Mouse (Mus musculus) left cerebral cortex, postnatal 10 days (tissue): ENCODE measurements around the gene Fap. TPM values are rescaled to one million over a fixed set of nuclear protein-coding genes. Genes with fewer than 3 reads are reported as not detected.

ENCODE experiments used
- DNase-seq, 2 experiments: peaks; one replicate each; pipeline ENCODE4 v3.0.0; 2021 to 2022; ENCODE audit warnings: low spot score in 2 of 2, mixed read lengths in 1 of 2; ENCODE audit errors: extremely low spot score in 1 of 2
- intact Hi-C: fragments of 180-260 bp; cut with DNase I; formaldehyde crosslinking; loops from one replicate; pipeline ENCODE4 v1.15.1; 2025
- total RNA-seq, 2 experiments: library from RNA; stranded (reverse); gene quantifications; 2 replicates each; pipeline ENCODE4 v1.2.3; 2021

Fap gene
- total RNA-seq, 2 experiments from 2014 or later, result 2.6 to 4.0 TPM

DNA sequence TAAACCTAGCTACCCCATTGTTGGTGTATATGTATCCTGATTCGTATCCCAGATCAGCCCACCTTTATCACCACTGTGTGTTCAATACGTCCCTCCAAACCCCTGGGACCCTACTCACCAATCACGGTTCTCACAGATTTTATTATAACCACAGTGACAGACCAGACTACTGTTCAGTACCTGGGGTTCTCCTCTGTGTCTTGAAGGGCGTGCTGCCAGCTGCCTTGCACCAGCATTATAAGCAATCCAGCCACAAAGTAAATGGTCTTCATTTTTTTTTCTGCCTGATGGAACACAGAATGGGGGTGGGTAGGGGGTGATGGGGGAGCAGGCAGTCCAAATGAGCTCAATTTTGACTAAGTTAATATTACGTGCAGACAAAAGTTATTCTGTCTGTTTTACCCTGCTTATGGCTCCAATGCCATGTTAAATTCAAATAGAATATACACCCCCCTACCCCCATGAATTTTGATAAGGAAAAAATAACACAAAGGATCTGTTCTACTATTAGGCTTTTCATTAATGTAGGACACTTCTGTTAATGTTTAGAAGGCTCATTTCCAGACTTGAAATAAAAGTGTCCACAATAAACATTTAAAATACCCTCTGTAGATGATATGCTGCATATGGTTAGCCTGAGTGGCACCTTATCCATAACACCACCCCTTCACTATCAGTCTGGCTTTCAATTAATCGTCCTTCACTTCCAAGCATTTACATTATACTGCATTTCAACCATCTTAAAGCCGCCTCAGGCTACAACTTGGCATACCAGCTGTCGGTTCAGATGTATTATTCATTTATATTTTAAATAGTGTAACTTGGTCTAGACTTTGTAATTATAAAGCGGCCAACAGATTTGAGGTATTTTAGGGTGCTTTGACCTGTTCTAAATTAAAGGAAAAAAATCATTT is 93.3 kb downstream of the Fap start:
- no peak for DNase-seq
- intact Hi-C loops, result no loop called here

DNA sequence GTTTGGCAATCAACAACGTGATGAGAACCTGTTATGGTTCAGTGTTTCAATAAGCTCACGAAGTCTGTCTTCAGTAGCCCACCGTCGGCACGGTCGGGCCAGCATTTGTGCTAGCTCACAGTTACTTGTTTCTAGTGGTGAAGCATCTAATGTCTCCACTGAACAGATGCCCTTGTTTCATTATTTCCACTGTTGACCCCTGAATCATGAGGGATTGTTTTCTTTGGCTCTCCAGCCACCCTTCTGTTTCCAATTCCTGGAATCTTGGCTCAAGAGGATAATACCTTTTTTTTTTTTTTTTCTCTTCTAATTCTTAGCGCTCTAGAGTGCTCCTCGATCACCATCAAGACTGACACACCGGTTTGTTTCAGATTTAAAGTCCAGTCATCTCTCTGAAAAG is 104.3 kb downstream of the Fap start:
- no peak for DNase-seq
- intact Hi-C loops, result no loop called here

DNA sequence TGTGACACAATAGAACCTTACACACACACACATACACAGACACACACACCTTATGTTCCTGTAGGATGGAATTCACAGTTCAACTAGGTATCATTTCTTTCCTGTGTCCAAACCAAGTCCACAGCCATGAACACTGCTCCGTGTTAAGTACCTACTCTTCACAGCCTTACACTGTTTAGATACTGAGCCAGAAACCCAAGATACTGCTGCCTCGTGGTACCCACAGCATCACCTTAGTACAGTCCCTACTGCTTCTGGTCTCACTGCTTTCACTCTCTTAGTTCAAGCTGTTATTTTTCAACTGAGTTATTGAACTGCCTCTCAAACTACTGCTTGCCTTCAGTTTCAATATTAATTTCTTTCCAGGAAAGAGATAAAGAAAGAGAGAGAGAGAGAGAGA is 110.6 kb downstream of the Fap start:
- DNase-seq, result no peak
- intact Hi-C loops, result no loop called here

DNA sequence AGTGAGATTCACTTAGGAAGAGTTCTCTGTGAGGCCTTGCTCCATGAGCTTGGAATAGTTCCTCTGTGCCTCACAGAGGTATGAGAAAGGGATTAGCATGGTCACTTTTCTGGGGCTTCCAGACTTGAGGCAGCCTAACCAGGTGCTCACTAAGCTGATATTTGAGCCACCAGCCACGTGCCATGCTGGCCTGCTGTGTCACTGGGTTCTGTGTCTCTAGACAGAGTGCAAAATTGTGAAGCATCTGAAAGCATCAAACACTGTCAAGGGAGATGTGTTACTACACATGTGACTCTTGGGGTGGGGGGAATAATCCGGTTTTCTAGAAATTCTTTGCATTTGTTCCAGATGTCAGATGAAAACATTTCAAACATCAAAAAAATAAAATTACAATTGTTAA is 111.7 kb downstream of the Fap start:
- intact Hi-C loops, result no loop called here
- no peak for DNase-seq

DNA sequence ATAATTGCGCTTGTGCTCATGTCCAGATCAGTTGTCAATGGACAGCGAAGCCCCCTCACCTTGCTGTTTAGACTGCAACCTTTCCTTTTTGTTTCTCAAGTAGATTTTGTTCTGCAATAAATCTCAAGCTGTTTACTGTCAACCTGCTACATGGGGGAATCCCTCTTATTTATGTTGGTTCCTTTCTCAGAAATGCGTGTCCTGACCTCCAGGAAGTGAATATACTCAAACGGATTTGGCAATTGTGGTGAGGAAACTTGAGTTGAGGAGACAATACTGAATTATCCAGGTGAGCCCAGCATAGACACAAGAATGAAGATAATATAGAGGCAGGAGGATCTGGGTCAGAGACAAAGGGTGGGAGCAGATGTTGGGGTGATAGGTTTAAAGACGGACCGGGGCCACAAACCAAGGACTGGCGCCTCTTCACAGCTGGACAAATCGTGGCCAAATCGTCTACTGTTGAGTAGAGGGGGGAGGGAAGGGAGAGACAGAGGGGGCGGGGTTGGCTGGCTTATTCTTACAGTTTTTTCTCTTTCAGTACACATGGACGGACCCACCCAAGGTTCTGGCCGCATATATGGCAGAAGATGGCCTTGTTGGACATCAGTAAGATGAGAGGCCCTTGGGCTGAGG is 112.9 kb downstream of the Fap start:
- intact Hi-C loops, result no loop called here
- DNase-seq, result no peak

DNA sequence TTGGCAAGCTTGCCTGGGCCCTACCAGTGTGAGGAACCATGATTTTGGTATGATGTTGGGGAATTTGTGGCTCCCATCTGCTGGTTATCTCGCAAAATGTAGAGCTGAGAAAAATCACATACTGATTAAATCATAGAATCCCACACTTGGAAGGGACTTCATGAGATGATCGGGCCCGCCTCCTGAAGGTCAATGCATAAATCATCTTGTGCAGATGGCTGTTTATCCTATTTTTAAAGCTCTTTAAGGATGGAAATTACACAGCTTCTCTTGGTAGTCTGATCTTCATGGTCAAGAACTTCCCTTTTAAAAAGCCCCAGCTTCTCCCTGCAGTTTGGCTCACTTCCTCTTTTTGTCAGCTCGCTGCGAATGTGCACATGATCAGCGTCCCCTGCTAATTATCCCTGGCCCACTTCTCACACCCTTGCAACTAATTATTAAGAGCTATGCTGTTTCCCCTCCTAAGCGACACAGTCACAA is 113.6 kb downstream of the Fap start:
- DNase-seq, result peak in 1 of 2 experiments; percentile 41
- intact Hi-C loops, result no loop called here

DNA sequence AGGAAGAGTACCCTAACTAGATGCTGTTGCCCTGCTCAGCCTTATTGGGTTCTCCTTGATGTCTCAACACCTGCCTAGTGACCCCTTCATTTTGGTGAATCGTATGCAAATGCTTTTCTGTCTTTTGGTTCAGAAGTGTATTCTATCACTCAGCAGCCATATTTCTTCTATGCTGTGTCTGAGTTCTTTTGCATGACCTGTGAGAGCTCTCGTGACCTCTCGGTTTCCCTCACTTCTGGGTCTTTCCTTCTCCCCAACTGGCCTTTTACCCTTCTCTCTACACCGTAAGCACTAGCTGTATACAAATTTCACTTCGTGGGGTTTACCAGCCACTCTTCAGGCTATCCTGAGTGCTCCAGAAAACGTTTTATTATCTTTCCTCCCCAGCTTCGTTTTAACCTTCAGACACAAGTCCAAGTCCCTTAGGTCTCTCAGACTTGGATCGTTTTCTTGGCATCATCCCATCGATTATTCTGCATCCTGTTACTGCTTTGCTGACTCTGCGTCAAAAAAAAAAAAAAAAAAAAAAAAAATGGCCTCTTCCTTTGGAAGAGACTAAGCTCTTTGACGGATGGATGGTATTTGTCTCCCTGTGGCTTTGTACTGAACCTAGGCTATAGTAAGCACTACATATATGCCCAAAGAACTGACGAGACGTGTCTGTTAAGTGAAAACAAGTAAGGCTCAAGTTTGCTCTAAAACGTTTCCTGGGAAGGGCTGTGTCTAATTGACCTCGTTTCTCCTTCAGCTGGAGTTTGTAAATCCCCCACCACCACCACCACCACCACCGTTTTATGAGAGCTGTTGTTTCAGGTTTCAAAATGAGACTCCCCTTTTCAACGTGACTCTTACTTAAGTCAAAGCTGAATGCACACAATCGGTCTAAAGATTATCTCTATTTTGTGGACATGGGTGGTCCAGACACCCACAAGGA is 114.4 kb downstream of the Fap start:
- no peak for DNase-seq
- intact Hi-C loops, result loop anchor here (2.0 to 5.0 kb wide), 5 partner anchors 112 to 807 kb away; no protein-coding TSS in a partner anchor

DNA sequence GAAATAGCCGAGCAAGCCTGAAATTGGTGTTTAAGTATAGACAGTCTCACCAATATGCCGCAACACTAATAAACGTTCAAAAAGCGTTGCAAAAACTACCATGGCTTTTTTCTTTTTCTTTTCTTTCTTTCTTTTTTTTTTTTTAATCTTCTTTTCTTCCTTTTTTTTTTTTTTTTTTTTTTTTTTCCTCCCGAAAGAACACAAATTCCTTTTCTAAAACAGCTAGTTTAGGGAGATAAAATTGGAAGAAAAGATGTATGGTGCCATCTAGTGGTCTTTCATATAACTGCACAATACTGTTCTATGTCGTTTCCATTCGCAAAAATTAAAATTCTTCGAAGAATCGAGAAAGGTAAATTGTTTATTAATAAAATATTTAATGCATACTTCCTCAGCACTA is 115.8 kb downstream of the Fap start:
- DNase-seq, result peak in 1 of 2 experiments; percentile 63
- intact Hi-C loops, result loop anchor here (2.0 to 5.0 kb wide), 5 partner anchors 111 to 806 kb away; no protein-coding TSS in a partner anchor

DNA sequence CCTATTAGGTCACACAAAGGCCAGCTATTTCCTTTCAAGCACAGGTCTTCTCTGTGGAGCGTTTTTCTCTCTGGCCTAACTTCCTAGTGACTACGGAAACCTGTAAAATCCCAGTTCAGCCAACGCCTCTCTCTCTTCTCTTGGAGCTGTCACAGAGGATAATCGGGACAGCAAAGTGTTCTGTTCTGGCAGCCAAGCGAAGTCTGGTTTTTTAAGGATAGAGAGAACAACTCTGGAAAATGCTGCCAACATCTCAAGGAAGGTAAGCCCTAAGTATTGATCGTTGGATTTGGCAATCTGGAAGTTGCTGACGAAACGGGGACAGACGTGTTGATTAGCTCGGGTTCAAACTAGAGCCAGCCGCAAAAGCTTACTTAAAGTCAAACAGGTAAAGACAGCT is 118.9 kb downstream of the Fap start:
- intact Hi-C loops, result loop anchor here (5.0 kb wide), 4 partner anchors 108 to 803 kb away; no protein-coding TSS in a partner anchor
- no peak for DNase-seq

DNA sequence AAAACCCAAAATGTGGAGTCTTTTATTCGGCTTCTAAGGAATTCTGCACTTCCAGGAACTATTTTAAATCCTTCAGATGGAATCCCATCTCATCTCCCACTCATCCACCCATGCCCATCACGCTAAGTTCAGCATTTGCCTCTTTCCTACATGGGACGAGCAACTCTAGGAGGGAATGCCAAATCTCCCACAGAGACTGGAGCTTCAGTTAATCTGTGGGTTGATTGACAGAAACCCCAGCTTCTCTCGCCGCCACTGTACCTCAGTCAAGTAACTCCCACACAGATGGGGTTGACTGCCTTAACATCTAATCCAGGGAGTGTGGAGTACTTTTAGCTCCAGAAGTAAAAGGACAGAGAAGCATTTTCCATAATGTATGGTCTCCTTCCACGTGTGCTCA is 119.8 kb downstream of the Fap start:
- no peak for DNase-seq
- intact Hi-C loops, result no loop called here

Other genes starting within 250 kb of the Fap start
- gene Dpp4, start 161.8 kb downstream of the Fap start, total RNA-seq, result 1 to 10 TPM; 2.9 to 5.5 TPM
- gene Gcg, start 90.4 kb downstream of the Fap start, total RNA-seq, result 1 to 10 TPM in 1 of 2 experiments, under 1 TPM in 1; 0.41 to 1.5 TPM
- 1 to 10 TPM; 3.1 to 3.5 TPM for gene Ifih1, start 72.2 kb upstream of the Fap start, total RNA-seq
- gene Gca, start 90.2 kb upstream of the Fap start, total RNA-seq, result 1 to 10 TPM; 8.9 to 9.9 TPM